Mouse (Mus musculus) gastrocnemius, postnatal 14 days (tissue): ENCODE data around the gene Iqsec1. TPM values are rescaled to one million over a fixed set of nuclear protein-coding genes. Genes with fewer than 3 reads are reported as not detected.

Experiments used
- DNase-seq: peaks from one replicate; pipeline ENCODE4 v3.0.0; 2021; ENCODE audit warnings: mixed read lengths
- intact Hi-C: fragments of 180-260 bp; cut with DNase I; formaldehyde crosslinking; loops from one replicate; pipeline ENCODE4 v1.15.1; 2025; ENCODE audit warnings: low total_unique reads
- total RNA-seq, 2 experiments: library from RNA; stranded (reverse); gene quantifications; 2 replicates each; pipeline ENCODE4 v1.2.3; 2021

Iqsec1 gene
- total RNA-seq, 2 experiments from 2014 or later: 36.9 to 55.3 TPM

DNA sequence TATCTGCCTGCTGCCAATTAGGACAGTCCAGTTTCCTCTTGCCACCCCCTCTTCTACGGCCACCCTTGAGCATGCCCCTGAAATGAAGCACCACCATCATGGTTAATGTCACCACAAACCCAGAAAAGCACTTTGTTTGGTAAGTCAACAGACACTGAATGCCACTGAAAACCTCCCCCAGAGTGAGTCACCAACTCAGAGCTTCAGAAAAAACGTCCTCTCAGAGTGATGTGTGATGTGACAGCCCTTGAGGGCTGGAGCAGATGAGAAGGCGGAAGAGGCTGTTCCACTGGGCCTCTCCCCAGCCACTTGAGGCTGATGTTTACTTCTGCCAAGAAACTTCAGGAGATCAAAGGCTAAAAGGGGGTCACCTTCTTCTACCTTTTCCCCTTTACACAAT, 4.4 kb downstream of the Iqsec1 start:
- no peak for DNase-seq

GRCm38 (mm10) chr6:90974279-90974678, 14.2 kb downstream of the Iqsec1 start:
- no peak for DNase-seq
- intact Hi-C loops: no loop called here

More for the DNA sequence above, 4.4 kb downstream of the Iqsec1 start:
- intact Hi-C loops: no loop called here

GRCm38 (mm10) chr6:90969341-90969871, 19.1 kb downstream of the Iqsec1 start:
- DNase-seq: no peak
- intact Hi-C loops: no loop called here

DNA sequence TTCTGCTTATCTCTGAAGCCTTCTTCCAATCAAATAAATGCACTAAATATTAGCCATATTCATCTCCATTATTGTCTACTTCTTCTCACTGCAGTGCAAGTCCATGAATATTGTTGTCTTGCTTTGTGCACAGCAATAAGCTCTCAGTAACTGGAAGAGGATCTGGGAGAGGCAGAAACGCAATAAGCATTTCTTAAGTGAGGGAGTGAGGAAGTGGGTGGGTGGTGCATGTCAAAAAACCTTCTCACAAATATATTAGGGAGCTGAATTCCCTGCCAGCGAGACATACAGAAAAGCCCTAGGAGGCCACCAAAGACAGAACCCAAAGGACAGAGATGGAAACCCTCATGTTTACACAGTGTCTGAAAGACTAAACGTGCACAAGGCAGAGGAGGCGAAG, 35.1 kb downstream of the Iqsec1 start:
- DNase-seq: no peak
- intact Hi-C loops: no loop called here

GRCm38 (mm10) chr6:90950936-90951335, 37.5 kb downstream of the Iqsec1 start:
- intact Hi-C loops: no loop called here

DNA sequence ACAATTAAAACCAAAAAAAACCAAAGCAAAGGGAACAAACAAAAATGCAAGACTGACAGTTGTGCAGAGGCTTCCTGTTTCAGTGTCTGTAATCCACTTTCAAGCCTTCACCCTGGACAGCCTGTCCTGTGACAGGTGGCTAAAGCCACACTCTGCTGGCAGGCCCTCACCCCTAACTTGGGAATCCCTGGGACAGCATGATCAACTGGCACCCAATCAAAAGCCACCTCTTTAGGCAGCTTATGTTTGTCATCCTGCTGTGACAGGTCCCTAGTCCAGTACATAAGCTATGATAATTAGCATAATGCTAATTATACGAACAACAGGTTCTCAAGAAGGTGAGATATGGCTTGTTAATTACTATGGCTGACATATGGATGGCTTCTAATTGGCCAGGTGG, 40.4 kb downstream of the Iqsec1 start:
- intact Hi-C loops: no loop called here
- no peak for DNase-seq

More at GRCm38 (mm10) chr6:90950936-90951335, 37.5 kb downstream of the Iqsec1 start:
- no peak for DNase-seq

DNA sequence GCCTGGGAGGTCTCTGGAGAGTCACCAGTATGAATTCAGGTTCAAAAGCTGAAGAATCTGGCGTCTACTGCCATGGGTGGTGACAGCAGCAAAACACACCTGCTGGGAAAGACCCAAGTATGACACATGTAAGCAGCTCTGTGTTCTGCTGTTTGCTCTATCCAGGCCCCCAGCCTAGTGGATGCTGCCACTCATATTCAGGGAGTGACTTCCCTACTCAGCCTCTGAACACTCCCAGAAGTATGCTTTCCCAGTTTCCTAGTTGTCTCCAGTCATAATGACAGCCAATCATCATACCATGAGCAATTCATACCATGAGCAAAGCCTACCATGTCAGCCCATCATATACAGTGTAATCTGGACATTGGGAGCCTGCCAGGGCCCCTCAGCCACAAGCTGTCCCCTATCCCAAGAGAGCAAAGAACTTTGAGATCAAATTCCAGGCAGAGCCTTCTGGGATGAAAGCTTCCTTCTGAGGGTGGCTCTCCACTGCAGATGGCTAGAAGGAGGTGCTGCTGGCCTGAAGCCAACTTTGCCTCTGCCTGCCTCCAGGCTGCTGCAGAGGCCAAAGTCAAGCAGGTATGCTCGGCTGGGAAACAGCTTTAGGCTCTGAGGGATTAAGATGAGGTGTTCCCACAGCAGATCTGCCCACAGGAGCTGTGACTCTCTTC, 42.8 kb downstream of the Iqsec1 start:
- DNase-seq: peak; percentile 10
- intact Hi-C loops: no loop called here

DNA sequence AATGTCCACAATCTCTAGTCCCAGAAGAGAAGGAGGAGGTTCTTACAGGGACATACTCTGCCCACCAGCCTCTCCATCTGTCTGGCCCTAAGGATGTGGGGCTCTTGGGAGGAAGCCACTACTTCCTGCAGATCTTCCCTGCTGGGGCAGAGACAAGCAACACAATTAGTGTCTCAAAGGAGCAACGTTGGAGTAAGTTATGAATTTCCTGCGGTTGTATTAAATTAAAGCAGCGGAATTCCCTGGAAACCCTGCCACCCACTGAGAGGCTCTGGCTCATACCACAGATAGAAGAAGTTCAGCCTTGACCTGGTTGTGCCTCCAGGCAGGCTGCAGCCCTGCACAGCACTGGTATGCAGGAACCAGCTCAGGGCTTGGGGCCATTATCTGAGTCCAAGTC, 47.2 kb downstream of the Iqsec1 start:
- intact Hi-C loops: no loop called here
- no peak for DNase-seq

DNA sequence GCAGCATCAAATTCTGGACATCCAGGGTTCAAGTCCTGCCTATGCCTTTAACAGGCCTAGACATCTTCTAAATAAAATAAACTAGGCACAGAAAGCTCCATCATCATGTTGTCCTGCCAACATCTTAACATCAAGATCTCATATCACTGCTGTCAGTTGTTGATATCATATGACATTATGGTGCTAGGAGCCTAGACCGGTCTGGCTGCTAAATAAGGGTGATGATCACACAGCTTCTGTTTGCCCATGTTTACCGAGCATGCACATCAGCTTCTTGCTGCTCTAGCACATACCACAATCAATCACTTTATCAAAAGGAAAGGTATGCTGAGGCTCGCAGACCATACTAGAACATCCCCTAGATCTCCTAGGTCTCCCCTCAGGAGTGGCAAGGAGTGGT, 54.8 kb downstream of the Iqsec1 start:
- intact Hi-C loops: no loop called here
- DNase-seq: no peak

DNA sequence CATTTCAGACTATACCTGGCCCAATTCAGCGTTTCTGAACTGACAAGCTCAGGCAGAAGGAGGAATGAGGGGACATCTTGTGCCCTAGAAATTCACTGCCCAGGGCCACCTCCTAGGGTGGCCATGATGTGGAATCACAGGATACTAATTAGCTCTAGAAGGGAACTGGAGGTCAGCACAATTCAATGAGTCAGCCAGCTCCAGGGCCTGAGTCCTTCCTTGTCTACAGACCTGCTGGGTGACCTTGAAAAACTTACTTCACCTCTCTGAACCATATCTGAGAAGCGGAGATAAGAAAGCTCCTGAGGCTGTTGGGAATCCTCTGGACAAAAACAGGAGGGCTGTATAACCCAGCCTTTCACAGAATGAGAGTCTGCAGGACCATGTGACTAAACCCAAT, 59.7 kb downstream of the Iqsec1 start:
- intact Hi-C loops: no loop called here
- no peak for DNase-seq

DNA sequence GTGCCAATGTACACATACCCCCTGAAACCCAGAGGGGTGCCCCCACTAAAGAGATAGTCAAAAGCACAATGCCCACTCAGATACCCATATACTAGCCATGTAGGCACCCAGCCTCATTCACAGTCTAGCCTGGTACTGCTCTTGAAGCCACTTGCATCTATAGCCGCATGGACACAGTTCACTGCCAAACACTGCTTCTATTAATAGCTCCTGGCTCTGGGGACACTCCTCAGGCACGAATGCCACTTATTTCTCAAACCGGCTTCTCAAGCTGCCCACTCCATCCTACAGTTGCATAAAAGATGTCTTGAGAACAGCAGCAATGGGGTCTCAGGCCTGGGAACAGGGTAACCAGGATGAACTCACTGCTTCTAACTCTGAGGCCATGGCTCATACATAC, 63.0 kb downstream of the Iqsec1 start:
- DNase-seq: no peak
- intact Hi-C loops: no loop called here

DNA sequence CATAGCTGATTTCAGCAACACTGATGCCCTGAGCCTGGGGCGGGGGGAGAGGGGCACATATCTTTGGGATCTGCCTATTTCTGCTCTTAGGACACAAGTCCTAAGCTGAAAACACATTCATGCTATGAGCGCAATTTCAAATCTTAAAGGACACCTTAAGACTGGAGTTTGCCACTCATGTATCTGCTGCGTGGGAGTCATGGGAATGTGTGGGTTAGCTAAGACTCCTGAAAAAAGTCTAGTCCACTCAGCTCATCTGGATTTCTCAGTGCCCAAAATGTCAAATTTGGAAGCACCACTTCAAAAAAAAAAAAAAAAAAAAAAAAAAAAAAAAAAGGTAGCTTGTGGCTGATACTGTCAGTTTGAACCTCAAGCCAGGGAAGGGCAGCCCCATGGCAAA, 63.7 kb downstream of the Iqsec1 start:
- no peak for DNase-seq
- intact Hi-C loops: no loop called here

DNA sequence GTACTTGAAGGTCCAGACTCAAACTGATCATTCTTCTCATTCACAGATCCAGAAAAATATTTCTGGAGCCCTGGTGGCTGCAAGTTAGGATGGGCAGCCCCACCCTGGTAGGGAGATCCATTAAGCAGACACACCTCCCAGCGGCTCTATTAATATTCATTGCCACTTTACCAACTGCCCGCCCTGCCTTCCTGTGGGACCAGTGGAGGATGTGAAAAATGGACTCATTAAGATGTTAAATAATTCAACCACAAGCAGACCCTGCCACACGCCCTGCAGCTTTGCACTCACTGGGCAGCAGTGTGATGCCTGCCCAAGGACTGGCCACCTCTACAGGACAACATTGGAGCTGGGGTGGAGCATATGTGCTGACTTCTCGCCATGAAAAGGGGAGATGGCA, 64.1 kb downstream of the Iqsec1 start:
- DNase-seq: no peak
- intact Hi-C loops: no loop called here

DNA sequence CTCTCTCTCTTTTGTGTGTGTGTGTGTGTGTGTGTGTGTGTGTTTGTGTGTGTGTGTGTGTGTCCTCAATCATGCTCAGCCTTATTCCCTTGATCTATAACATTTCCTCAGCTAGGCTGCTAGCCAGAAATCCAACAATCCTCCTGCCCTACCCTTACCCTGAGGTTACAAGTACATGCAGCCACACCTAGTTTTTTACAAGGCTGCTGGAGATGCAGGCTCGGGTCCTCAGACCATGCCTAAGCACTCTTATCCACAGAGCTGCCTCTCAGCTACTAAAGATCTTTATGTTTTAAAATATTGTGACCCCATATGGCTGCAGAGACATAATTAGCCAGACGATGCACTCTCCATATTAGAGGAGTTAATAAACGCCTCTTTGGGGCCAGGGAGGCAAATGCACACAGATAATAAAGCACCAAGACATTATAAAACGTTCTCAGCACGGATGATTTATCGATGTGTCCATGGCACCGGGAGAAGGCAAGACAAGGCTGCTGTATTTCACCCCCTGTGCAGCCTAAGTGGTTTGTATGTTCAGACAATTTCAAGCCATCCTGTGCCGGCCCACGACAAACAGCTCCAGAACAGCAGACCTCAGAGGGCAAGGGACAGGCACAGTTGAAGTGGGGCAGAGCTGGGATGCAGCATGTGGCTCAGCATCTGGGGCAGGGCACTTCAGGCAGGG, 67.1 kb downstream of the Iqsec1 start:
- no peak for DNase-seq
- intact Hi-C loops: no loop called here

DNA sequence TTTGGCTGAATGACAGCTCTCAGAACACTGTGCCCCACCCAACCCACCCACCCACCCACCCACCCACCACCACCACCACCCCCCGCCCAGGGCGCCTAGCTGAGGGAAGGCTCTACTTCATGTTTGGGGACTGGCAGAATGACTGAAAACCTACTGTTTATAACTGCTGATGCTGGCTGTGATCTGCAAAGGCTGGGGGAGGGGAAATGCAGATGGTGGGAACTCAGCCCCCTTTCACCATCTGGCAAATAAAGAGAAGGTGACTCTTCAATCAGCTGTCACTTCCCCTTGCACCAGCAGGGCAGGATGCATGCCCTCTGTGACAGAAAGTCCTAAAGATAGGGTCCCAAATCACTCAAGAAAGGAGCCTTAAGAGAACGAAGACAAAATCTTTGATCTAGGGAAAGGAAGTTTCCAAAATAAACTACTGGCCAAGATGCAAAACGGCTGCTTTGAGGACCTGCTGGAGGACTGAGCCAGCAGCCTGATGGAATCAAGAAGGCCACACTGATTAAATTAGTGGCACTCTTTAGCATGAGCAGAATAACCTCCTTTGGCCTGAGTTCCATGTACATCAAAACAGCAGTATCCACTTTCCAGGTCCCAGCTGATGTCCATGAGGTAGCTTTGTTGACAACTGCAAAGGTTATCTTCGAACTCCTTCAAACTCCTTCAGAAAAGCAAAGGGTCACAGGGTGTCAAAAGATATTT, 67.8 kb downstream of the Iqsec1 start:
- DNase-seq: no peak
- intact Hi-C loops: no loop called here

DNA sequence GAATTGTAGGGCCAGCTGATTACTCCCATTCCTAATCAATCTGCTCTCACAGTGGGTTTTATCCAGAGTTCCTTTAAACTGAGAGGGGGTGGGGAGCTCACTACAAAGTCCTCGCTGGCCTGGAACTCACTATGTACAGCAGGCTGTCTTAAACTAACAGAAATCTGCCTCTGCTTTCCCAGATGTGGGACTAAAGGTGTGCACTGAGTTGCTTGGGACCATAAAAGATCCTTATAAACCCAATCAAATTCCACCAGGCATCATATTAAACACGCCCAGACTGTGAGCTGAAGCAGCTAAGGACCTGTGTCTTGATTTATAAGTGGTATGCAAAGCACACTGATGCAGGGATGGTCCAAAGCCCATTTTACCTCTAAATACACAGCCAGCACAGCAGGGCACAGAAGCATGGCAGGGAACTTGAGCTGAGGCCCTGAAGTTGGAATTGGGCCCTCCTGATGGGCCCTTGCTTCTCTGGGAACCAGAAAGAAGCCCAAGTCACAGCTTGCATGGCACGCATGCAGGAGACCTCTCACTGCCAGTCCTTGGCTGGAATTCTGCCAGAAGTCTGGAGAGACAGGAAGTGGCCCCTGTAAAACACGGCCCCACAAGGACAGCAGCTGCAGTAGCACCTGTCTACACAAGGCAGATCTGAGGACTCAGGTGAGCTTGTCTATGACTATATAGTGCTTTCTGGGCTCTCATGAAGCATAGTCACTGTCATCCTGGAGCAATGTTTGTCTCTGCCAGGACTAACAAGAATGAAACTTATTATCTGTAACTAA, 68.7 kb downstream of the Iqsec1 start:
- intact Hi-C loops: no loop called here
- no peak for DNase-seq

DNA sequence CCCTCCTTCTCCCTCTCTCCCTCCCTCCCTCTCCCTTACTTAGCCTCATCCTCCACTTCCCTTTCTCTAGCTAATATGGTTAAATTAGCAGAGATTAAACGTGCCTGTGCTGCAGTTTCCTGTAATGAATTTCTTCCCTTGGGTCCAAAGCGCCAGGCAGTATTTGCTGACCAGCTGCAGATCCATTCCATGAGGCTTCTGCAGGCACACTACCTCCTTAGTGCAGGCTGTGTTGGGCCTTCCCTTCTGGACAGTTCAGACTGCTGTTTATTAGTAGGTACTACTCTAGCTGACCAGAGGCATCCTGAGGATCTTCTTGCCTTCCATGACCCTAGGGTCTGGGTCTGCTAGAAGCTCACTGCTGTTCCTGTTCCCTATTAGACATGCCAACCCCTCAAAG, 72.9 kb downstream of the Iqsec1 start:
- DNase-seq: no peak
- intact Hi-C loops: no loop called here

DNA sequence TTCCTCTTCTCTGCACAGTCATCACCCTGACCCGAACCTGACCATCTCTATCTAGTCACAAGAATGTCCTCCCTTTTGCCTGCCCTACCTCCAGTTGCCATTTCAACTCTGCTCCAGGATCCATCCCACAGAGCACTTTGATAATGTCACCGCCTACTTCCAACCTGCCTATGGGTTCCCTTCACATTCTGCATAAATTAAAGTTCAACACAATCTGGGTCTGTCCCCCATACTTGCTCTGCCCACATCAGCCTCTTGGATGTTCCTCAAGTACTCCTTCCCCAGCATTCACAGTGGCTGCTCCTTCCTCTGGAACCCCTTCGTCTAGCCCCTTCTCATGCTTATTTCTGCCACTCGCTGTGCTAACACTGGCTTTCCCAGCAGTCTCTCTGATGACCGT, 74.7 kb downstream of the Iqsec1 start:
- intact Hi-C loops: no loop called here
- DNase-seq: no peak

DNA sequence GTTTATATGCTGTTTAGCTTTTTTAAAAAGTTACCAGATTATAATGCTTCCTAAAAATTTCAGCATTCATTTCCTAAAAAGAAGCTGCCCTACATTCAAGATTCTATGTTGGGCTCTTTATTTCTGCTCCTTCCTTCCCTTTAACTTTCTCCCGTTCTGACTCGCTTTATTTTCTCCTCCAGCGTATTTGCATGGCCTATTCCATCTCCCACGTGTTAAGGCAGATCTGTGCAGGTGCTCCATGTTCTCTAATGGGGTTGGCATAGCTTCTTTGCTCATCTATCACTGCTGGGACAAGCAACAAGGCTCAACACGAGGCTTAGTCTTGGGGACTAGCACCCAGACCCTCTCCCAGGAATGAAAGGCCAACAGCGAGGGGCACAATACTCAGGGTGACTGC, 75.7 kb downstream of the Iqsec1 start:
- no peak for DNase-seq
- intact Hi-C loops: no loop called here

- DNase-seq: no peak
- intact Hi-C loops: no loop called here
Measured at GRCm38 (mm10) chr6:90904143-90904542, 84.3 kb downstream of the Iqsec1 start.
